Comparison of ENCODE assay signal across 9 mouse cellular contexts in the genomic region with DNA sequence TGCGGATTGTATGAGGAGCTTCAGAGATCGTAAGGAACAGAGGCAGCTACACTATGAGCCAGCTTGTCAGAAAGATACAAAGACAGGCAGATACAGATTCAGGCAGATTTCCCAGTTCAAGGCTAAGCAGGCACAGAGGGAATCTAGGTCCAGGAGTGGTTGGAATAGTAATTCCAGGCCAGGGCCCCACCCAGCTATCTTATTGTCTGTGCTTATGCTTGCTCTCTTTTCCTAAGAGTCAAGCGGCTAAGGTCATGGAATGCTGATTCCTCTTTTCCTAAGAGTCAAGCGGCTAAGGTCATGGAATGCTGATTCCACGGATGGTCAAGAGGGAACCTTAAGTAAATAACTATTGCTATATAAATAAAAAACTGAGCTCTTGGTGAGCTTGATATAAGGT.
"Had no signal": no experiment of that assay in that cellular context is flagged by ENCODE, and none has a peak within 500 bp of the region (broad histone marks: within the 10 kb centered on the region; RNA-seq: fewer than 3 reads in every experiment).

No protein-coding gene starts in this region.

- DNase-seq: lung, adult 18-20 months; lung, embryonic 14.5 days; lung, postnatal 10 days; lung, postnatal 4 days; midbrain, embryonic 14.5 days; right cerebral cortex, postnatal 14 days; thymus, adult 2 months; thymus, postnatal 25 days; thymus, postnatal 4 days had no signal
